Mouse (Mus musculus): ENCODE measurements around the gene Chrna3.

The Chrna3 gene

DNA sequence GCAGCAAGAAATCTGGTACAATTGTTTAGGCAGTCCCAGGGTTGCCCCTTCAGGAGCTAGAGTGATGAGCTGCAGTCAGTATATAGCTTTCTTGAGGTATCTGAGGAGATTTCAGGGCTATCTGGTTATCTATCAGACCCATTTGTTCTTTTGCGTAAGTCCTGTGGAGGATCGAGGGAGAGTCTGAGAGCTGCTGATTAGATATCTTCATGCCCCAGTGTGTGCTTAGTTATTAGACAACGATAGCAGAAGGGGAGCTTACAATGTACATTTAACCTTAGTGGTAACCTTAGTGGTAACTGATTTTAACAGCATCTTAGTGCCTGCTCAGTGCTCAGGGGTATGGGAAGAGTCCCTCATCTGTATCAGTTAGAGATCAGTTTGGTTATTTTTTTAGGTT lies 30.7 kb downstream of the Chrna3 start:
- no peak for DNase-seq (ENCODE audit: low read depth, low spot score)

- no peak for DNase-seq (ENCODE audit: low read depth, low spot score)
These were observed 32.0 kb downstream of the Chrna3 start for GRCm38 (mm10) chr9:54994381-54994780.

- DNase-seq (ENCODE audit: low read depth, low spot score): no peak
These were observed 36.0 kb downstream of the Chrna3 start for GRCm38 (mm10) chr9:54990362-54990761.

- no peak for DNase-seq (ENCODE audit: low read depth, low spot score)
These were observed 44.0 kb downstream of the Chrna3 start for GRCm38 (mm10) chr9:54982401-54982800.

GRCm38 (mm10) chr9:54981291-54982191 lies 44.8 kb downstream of the Chrna3 start:
- DNase-seq (ENCODE audit: low read depth, low spot score): no peak

DNA sequence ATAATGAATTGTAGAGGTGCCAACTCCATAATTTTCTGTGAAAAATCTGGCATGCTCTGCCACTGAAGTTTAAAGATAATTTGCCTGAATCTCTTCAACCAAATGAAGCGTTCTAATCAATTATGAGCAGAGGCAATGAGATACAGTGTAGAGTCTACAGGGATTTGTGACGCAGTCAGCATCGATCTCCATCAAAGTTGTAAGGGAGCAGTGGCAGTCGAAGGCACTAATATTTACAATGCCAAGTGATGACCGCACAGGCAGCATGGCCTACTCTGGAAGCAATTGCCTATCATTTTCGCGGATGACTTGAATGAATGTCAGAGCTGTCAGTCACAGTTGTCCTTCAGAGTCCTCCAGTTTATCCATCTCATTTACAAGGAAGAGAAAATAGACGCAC lies 45.7 kb downstream of the Chrna3 start, which contains the start of gene Chrna5:
TSS of gene Chrna5 (plus strand) at position 207 of the 400 bp plus-strand sequence.
- no peak for DNase-seq (ENCODE audit: low read depth, low spot score)

GRCm38 (mm10) chr9:54969972-54970637 lies 56.3 kb downstream of the Chrna3 start:
- DNase-seq (ENCODE audit: low read depth, low spot score): no peak

- DNase-seq (ENCODE audit: low read depth, low spot score): no peak
These were observed 62.7 kb downstream of the Chrna3 start for GRCm38 (mm10) chr9:54963669-54964068.

GRCm38 (mm10) chr9:54961059-54961458 lies 65.3 kb downstream of the Chrna3 start:
- no peak for DNase-seq (ENCODE audit: low read depth, low spot score)
